Comparison of ENCODE assay signal across 7 mouse cellular contexts in the genomic region with DNA sequence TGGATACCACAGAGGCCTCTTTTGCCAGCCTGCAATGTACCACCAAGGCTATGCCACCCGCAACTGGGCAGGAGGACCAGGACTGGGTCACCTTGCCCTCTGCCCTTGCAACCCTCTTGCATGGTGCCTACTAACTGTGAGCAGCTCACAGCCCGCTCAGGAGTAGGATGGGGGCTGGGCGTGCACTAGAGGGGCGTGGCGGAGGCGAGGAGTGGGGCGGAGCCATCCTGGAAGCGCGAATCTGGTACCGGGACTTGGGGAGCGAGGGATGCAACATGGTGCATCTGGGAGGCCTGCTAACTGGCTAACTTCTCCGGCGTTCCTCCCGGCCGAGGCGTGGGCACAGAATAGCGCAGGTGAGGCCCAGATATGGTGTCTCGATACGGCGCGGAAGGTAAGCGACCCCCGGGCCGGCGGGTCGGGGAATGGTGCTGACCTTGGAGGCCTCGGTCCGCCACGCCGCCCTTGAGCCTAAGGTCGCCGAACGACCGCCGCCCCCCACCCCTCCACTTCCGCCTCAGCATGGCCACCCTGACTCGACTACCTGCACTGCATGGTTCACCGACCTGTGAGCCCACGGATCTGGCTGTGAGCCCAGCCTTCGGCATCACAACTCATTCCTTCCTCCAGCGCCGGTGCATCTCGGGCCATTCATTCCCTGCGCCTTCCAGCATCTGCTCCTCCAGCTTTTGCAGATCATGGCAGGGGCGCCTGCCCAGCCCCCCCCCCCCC. TPM values are rescaled to one million over a fixed set of nuclear protein-coding genes. Genes with fewer than 3 reads are reported as not detected.
DNase-seq lines count a peak whose midpoint lies in the region; ATAC-seq and TF ChIP-seq lines count a peak whose summit lies in the region.

No protein-coding gene starts in this region.

- intact Hi-C loops in gastrocnemius, postnatal 14 days (cut with DNase I; ENCODE audit: low total_unique reads) = no loop called here
- intact Hi-C loops in left cerebral cortex, postnatal 25 days (cut with DNase I) = no loop called here

- peak overlapping the region; percentile 94 for H3K4me2 ChIP-seq in intestine, postnatal 0 days (replicated peaks; ENCODE audit: low read depth)

- no peaks in the 10 kb centered on the region for H3K9me3 ChIP-seq in intestine, postnatal 0 days (ENCODE audit: control insufficient read depth)

- H3K36me3 ChIP-seq in intestine, postnatal 0 days (ENCODE audit: control insufficient read depth, insufficient read depth) = no peaks in the 10 kb centered on the region

- TF ChIP-seq CTCF in intestine, postnatal 0 days (IDR thresholded peaks at IDR 0.05; ENCODE audit: low read depth) = no peak

- peak; percentile 90 for ATAC-seq in intestine, postnatal 0 days
- peak; percentile 99 for ATAC-seq in megakaryocyte-erythroid progenitor cell, adult 5-6 weeks (replicated peaks; ENCODE audit: low FRiP score, low TSS enrichment, poor library complexity, severe bottlenecking)

- H3K9ac ChIP-seq in intestine, postnatal 0 days (ENCODE audit: low read depth, low read length) = peak overlapping the region; percentile 5; the same call in 1 of the 2 replicates

- no peaks in the 10 kb centered on the region for H3K27me3 ChIP-seq in intestine, postnatal 0 days (replicated peaks; ENCODE audit: control insufficient read depth, insufficient read depth, low read length)

- H3K4me3 ChIP-seq in intestine, postnatal 0 days (ENCODE audit: low read depth, low read length) = peak overlapping the region; percentile 56

- no peak overlapping the region for H3K27ac ChIP-seq in intestine, postnatal 0 days (ENCODE audit: low read depth, low read length)

- H3K4me1 ChIP-seq in intestine, postnatal 0 days (replicated peaks; ENCODE audit: control insufficient read depth, insufficient read depth, low read length) = no peaks in the 10 kb centered on the region

- WGBS in intestine, postnatal 0 days = 1% methylated on average over 43 of the region's 45 CpGs

- peak; percentile 15 to 34 for DNase-seq in adrenal gland, adult 18-20 months (ENCODE audit: low spot score in 2 of 2)
- peak; percentile 57 to 65 for DNase-seq in cerebellum, postnatal 36 days
- DNase-seq in gastrocnemius, postnatal 14 days = peak; percentile 32
- peak; percentile 27 to 54 for DNase-seq in left cerebral cortex, postnatal 25 days (ENCODE audit: low spot score in 2 of 2)
- peak; percentile 10 to 14 for DNase-seq in right cerebral cortex, postnatal 36 days (ENCODE audit: low spot score in 2 of 2)

RNA-seq across cellular contexts. Expression of a gene that starts 59.7 kb away (rescaled TPM):
- 100 to 1,000 TPM; 347 to 392 TPM for total RNA-seq in adrenal gland, adult 18-20 months (2021)
- 100 to 1,000 TPM; 164 to 171 TPM for total RNA-seq in gastrocnemius, postnatal 14 days (2021)
- polyA plus RNA-seq in intestine, postnatal 0 days (2015; fragmentation: Nextera tagmentation; extraction: Ambion mirVana) = 450 and 460 TPM in 2 replicates
- total RNA-seq in left cerebral cortex, postnatal 25 days (2021) = 100 to 1,000 TPM; 276 to 301 TPM
- 267 and 287 TPM in 2 replicates for total RNA-seq in megakaryocyte-erythroid progenitor cell, adult 5-6 weeks (2014; fragmentation: Nextera tagmentation)
- total RNA-seq in megakaryocyte-erythroid progenitor cell, adult 5-6 weeks (2017) = 384 and 417 TPM in 2 replicates
